Mouse (Mus musculus): ENCODE data around the gene Noct. TPM values are rescaled to one million over a fixed set of nuclear protein-coding genes. Genes with fewer than 3 reads are reported as not detected.

The Noct gene
- polyA plus RNA-seq, 1 experiment from 2014 or later = 29.0 TPM

- Histone ChIP-seq H3K4me1 (replicated peaks; ENCODE audit: control insufficient read depth, insufficient read depth, low read length) (no peaks in the 10 kb centered on the region), H3K9ac (ENCODE audit: low read depth, low read length) (no peak overlapping the region), H3K36me3 (ENCODE audit: control insufficient read depth, insufficient read depth, low read length) (peaks cover 49% of the 10 kb centered on the region), H3K27me3 (replicated peaks; ENCODE audit: control insufficient read depth, insufficient read depth, low read length) (no peaks in the 10 kb centered on the region), H3K27ac (ENCODE audit: low read depth, low read length) (no peak overlapping the region), H3K4me2 (no peak overlapping the region), H3K9me3 (ENCODE audit: control insufficient read depth, low read length) (no peaks in the 10 kb centered on the region), H3K4me3 (ENCODE audit: low read depth, low read length) (no peak overlapping the region)
- ATAC-seq (replicated peaks; ENCODE audit: low FRiP score) (no peak), DNase-seq (ENCODE audit: low spot score) (no peak)
- 92% methylated on average over 12 of the region's 12 CpGs for WGBS
Measured at GRCm38 (mm10) chr3:51256450-51256849, 32.2 kb downstream of the Noct start.

GRCm38 (mm10) chr3:51258070-51258469 is 33.8 kb downstream of the Noct start:
- ATAC-seq (replicated peaks; ENCODE audit: low FRiP score) (no peak), DNase-seq (ENCODE audit: low spot score) (no peak)
- Histone ChIP-seq H3K4me2 (no peak overlapping the region), H3K9me3 (ENCODE audit: control insufficient read depth, low read length) (no peaks in the 10 kb centered on the region), H3K4me3 (ENCODE audit: low read depth, low read length) (no peak overlapping the region), H3K9ac (ENCODE audit: low read depth, low read length) (no peak overlapping the region), H3K27me3 (replicated peaks; ENCODE audit: control insufficient read depth, insufficient read depth, low read length) (no peaks in the 10 kb centered on the region), H3K36me3 (ENCODE audit: control insufficient read depth, insufficient read depth, low read length) (peaks cover 45% of the 10 kb centered on the region), H3K4me1 (replicated peaks; ENCODE audit: control insufficient read depth, insufficient read depth, low read length) (no peaks in the 10 kb centered on the region), H3K27ac (ENCODE audit: low read depth, low read length) (no peak overlapping the region)
- WGBS = 91% methylated on average over 5 of the region's 5 CpGs

DNA sequence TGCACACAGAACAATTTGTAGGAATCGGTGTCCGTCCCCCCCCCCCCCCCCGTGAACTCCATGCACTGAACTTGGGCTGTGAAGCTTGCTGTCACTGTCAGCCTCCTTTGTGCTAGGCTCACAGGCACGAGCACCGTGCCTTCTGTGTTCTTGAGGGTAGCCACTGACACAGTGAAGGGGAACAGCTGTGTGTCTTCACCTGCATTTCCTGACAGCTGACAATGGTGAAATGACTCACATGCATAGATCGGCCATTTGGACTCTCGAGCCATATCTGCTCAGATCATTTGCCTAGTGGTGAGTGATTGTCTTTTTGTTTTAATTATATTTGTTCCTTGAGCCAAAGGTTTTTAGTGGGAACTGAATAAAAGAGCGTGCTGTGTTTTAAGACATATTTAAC is 38.7 kb downstream of the Noct start:
- no peak overlapping the region for H3K4me2 ChIP-seq
- peaks cover 28% of the 10 kb centered on the region for H3K36me3 ChIP-seq (ENCODE audit: control insufficient read depth, insufficient read depth, low read length)
- H3K27ac ChIP-seq (ENCODE audit: low read depth, low read length) = no peak overlapping the region
- H3K4me3 ChIP-seq (ENCODE audit: low read depth, low read length) = no peak overlapping the region
- DNase-seq (ENCODE audit: low spot score) (no peak), ATAC-seq (replicated peaks; ENCODE audit: low FRiP score) (no peak)
- H3K4me1 ChIP-seq (replicated peaks; ENCODE audit: control insufficient read depth, insufficient read depth, low read length) = no peaks in the 10 kb centered on the region
- no peaks in the 10 kb centered on the region for H3K27me3 ChIP-seq (replicated peaks; ENCODE audit: control insufficient read depth, insufficient read depth, low read length)
- WGBS = 89% methylated on average over 8 of the region's 8 CpGs
- H3K9me3 ChIP-seq (ENCODE audit: control insufficient read depth, low read length) = no peaks in the 10 kb centered on the region
- no peak overlapping the region for H3K9ac ChIP-seq (ENCODE audit: low read depth, low read length)

DNA sequence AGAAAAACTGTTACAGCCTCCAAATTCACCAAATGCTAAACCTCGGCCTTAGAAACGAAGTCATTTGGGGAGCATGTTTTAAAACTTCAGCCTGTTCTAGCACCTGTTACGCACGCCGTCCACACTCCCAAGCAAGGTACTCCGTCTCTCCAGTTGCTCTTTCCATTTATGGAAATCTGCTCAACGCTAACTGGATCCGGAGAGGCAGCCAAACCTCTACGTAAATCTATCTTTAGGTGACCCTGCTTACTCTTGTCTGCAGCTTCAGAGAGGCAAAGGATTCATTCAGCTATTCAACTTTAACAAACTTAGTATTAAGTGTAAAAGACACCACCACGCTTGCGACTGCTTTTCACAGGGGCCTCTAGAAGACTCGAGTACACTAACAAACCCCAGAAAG is 44.2 kb downstream of the Noct start:
- Histone ChIP-seq H3K36me3 (ENCODE audit: control insufficient read depth, insufficient read depth, low read length) (peaks cover 16% of the 10 kb centered on the region), H3K4me2 (no peak overlapping the region), H3K9ac (ENCODE audit: low read depth, low read length) (no peak overlapping the region), H3K27ac (ENCODE audit: low read depth, low read length) (no peak overlapping the region), H3K4me3 (ENCODE audit: low read depth, low read length) (no peak overlapping the region), H3K27me3 (replicated peaks; ENCODE audit: control insufficient read depth, insufficient read depth, low read length) (no peaks in the 10 kb centered on the region), H3K9me3 (ENCODE audit: control insufficient read depth, low read length) (no peaks in the 10 kb centered on the region), H3K4me1 (replicated peaks; ENCODE audit: control insufficient read depth, insufficient read depth, low read length) (no peaks in the 10 kb centered on the region)
- no peak for DNase-seq (ENCODE audit: low spot score)
- ATAC-seq (replicated peaks; ENCODE audit: low FRiP score) = no peak
- WGBS = 89% methylated on average over 12 of the region's 12 CpGs

DNA sequence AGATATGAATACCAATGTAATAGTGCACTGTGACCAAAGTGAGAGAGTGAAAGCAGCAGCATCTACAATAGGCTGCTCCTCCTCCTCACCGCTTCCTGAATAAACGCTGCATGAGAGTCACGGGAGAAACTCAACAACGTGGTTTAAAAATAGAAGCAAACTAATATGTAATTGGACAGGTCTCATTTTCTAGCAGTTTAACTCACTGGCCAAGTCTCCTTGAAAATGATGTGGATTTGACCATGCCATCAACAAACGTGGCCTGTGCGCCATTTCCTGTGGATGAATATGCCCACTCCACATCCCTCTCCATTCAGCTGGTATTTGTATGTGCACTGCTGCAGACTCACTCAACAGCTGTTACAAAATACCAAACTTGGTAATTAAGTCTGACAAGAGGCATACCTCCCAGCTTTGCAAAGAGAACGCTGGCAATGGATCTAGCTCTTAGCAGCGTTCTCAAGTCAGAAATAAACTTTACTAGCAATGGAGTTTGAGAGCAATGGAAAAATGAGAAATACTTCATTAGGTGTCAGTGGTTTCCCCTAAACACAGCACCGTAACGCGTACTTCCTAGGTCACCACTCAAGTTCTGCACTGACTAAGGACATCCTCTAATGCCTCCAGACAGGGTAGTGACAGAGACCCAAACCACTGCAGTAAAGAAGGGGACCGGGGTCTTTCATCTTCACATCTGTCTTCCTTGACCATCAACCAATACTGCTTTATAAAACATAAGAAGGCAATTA is 46.0 kb downstream of the Noct start:
- WGBS = 77% methylated on average over 12 of the region's 12 CpGs
- H3K9me3 ChIP-seq (ENCODE audit: control insufficient read depth, low read length) = no peaks in the 10 kb centered on the region
- H3K36me3 ChIP-seq (ENCODE audit: control insufficient read depth, insufficient read depth, low read length) = peaks cover 5% of the 10 kb centered on the region; the same call in 1 of the 2 replicates
- no peak overlapping the region for H3K4me2 ChIP-seq
- peaks cover 4% of the 10 kb centered on the region for H3K4me1 ChIP-seq (replicated peaks; ENCODE audit: control insufficient read depth, insufficient read depth, low read length)
- H3K27me3 ChIP-seq (replicated peaks; ENCODE audit: control insufficient read depth, insufficient read depth, low read length) = no peaks in the 10 kb centered on the region
- H3K27ac ChIP-seq (ENCODE audit: low read depth, low read length) = no peak overlapping the region
- no peak overlapping the region for H3K9ac ChIP-seq (ENCODE audit: low read depth, low read length)
- no peak overlapping the region for H3K4me3 ChIP-seq (ENCODE audit: low read depth, low read length)
- DNase-seq (ENCODE audit: low spot score) (no peak), ATAC-seq (replicated peaks; ENCODE audit: low FRiP score) (no peak)

DNA sequence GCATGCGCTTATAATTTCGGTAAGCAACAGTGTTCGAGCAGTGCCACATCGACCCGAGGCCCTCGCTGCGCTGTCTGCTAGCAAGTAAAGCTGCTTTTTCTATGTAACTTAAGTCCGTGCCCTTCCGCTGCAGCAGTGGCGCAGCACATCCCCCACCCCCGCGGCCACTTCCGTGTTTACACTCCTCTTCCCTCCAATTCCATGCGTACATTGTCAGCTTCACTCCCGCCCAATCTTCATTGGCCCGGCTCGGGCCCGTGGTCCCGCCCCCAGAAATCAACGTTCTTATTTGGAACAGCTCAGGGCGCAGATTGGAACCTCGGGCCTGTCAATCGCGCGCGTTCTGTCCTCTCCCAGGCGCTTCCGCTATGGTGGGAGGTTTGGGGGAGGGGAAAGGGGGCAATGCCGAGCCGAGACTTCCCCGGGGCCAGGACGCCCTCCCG is 51.7 kb downstream of the Noct start:
- Histone ChIP-seq H3K9ac (ENCODE audit: low read depth, low read length) (peak overlapping the region; percentile 88), H3K4me1 (replicated peaks; ENCODE audit: control insufficient read depth, insufficient read depth, low read length) (peaks cover 17% of the 10 kb centered on the region), H3K4me2 (peak overlapping the region; percentile 85), H3K27me3 (replicated peaks; ENCODE audit: control insufficient read depth, insufficient read depth, low read length) (no peaks in the 10 kb centered on the region), H3K36me3 (ENCODE audit: control insufficient read depth, insufficient read depth, low read length) (no peaks in the 10 kb centered on the region), H3K27ac (ENCODE audit: low read depth, low read length) (peak overlapping the region; percentile 98), H3K9me3 (ENCODE audit: control insufficient read depth, low read length) (no peaks in the 10 kb centered on the region), H3K4me3 (ENCODE audit: low read depth, low read length) (peak overlapping the region; percentile 89)
- WGBS = 1% methylated on average over 31 of the region's 33 CpGs
- DNase-seq (ENCODE audit: low spot score) (peak; percentile 96), ATAC-seq (replicated peaks; ENCODE audit: low FRiP score) (peak; percentile 95)

- Histone ChIP-seq H3K36me3 (ENCODE audit: control insufficient read depth, insufficient read depth, low read length) (no peaks in the 10 kb centered on the region), H3K9me3 (ENCODE audit: control insufficient read depth, low read length) (no peaks in the 10 kb centered on the region), H3K27me3 (replicated peaks; ENCODE audit: control insufficient read depth, insufficient read depth, low read length) (no peaks in the 10 kb centered on the region), H3K4me1 (replicated peaks; ENCODE audit: control insufficient read depth, insufficient read depth, low read length) (peaks cover 17% of the 10 kb centered on the region), H3K27ac (ENCODE audit: low read depth, low read length) (peak overlapping the region; percentile 98), H3K4me2 (peak overlapping the region; percentile 85), H3K4me3 (ENCODE audit: low read depth, low read length) (peak overlapping the region; percentile 89), H3K9ac (ENCODE audit: low read depth, low read length) (peak overlapping the region; percentile 88)
- no peak for DNase-seq (ENCODE audit: low spot score)
- under 1% methylated on average over 71 of the region's 93 CpGs for WGBS
- ATAC-seq (replicated peaks; ENCODE audit: low FRiP score) = peak; percentile 35
Measured at GRCm38 (mm10) chr3:51276421-51277111, 52.3 kb downstream of the Noct start.

DNA sequence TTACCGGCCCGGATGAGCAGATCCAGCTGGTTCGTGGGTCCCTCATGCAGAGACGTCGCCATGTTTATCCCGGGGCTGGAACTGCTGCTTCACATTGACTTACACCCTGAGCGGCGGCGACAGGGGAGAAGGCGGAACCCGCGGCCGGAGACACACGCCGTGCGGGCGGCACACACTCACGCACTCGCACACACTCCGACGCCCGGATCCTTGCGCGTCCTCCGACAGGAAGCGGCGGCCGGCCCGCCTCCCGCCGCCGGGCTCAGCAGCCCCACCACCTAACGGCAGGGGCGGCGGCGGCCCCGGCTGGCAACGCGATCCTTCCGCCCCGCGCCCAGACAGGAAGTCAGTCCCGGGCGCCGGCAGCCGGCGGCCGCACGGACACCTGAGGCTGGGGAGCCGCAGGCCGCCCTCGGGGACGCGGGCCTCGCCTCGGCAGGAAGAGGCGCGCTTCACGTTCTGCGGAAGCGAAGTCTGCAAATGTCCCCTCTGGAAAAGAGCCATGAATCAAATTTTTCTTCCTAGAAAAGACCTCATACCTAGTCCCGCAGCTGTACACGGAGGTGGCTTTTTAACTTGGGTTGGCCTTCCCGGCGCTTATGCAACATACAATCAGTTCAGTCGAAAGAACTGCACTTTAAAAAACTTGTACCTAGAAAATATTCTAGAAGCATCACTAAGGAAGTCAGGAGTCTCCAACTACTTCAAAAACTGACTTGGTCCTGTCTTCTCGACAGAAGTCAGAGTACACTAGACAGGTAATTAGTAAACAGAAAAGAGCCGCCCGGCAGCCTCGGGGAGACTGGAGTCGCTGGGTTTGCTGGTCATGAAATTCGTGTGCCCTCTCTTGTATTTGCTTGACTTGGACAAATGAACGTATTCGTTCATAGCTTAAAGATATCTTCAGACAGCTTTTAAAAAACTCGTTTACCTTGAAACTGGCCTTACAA is 53.2 kb downstream of the Noct start:
- peak overlapping the region; percentile 85 for H3K4me2 ChIP-seq
- ATAC-seq (replicated peaks; ENCODE audit: low FRiP score) = peak; percentile 64
- peak overlapping the region; percentile 89 for H3K4me3 ChIP-seq (ENCODE audit: low read depth, low read length)
- 1% methylated on average over 69 of the region's 75 CpGs for WGBS
- no peaks in the 10 kb centered on the region for H3K36me3 ChIP-seq (ENCODE audit: control insufficient read depth, insufficient read depth, low read length)
- H3K4me1 ChIP-seq (replicated peaks; ENCODE audit: control insufficient read depth, insufficient read depth, low read length) = peaks cover 17% of the 10 kb centered on the region
- no peaks in the 10 kb centered on the region for H3K27me3 ChIP-seq (replicated peaks; ENCODE audit: control insufficient read depth, insufficient read depth, low read length)
- H3K9ac ChIP-seq (ENCODE audit: low read depth, low read length) = peak overlapping the region; percentile 88
- peak; percentile 83 for DNase-seq (ENCODE audit: low spot score)
- peak overlapping the region; percentile 98 for H3K27ac ChIP-seq (ENCODE audit: low read depth, low read length)
- H3K9me3 ChIP-seq (ENCODE audit: control insufficient read depth, low read length) = no peaks in the 10 kb centered on the region
